Mouse (Mus musculus) cerebellum, postnatal 14 days (tissue): ENCODE data around the gene Oxct1.

ENCODE experiments used
- DNase-seq, 2 experiments: peaks; one replicate each; pipeline ENCODE4 v3.0.0; 2021; ENCODE audit warnings: mixed read lengths in 2 of 2

Oxct1 gene

DNA sequence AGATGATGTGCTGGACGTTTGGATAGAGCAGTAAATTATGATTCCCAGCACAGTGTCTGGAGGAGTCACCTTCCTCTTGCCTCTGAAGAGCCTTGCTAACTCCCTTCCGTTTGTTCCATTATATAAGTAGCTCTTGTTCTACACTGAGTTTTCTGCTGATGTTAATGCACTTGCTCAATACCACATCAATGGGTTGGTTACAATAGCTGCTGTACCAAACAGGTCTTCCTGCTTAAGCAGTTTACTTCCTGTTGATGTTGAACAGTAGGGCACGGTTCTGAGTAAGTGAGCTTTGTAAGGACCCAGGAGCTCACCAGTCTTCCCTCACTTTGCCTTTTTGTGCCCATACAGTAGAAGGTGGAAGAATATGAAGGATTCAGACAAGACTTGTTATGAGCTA is 98.5 kb downstream of the Oxct1 start:
- no peak for DNase-seq

DNA sequence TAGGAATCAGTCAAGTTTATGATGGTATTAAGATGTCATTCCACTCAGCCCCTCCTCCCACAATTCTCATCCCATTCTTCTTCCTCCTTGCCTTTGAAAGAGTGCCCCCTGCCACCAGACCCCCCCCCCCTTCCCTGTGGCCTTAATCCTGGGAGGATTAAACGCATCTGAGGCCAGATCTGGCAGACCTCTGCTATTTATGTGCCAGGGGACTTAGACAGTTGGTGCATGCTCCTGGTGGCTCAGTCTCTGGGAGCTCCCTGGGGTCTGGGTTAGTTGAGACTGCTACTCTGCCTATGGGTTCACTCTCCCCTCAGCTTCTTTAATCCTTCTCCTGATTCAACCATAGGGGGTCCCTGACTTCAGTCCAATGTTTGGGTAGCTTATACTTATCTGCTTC is 112.3 kb downstream of the Oxct1 start:
- no peak for DNase-seq

DNA sequence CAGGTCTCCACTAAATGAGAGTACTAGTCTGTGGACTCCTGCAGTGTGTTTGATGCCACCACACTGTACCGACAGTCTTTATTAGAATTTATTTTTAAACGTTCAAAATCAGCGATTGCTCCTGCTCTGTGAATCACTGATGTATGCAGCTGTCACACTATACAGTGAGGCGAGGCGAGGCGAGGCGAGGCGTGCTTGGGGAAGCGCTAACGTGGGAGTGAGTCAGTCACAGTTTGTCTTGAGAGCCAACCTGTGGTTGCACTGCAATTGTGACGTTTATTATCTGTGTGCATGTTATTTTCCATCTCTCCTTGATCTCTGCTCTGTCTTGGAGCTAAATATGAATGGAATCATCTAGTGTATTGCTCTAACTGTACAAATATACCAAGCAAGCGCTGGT is 113.3 kb downstream of the Oxct1 start:
- DNase-seq = no peak

DNA sequence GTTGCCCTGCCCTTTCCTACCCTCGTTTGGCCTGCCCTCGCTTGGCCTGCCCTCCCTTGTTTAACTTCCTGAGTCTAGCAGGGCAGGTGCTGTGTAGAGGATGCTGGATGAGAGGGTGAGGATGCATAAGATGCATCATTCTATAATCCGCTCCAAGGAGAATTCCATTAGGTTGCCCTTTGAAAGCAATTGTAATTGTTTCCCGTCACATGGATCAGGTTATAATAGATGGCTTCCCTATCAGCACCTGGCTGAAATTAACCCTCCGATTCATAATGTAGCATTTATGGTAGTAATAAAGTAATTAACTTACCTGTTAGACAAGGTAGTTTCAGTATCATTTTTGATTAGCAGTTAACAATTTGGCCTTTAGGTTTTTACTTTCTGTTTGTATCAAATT is 119.2 kb downstream of the Oxct1 start:
- no peak for DNase-seq

- DNase-seq = no peak
Measured at GRCm38 (mm10) chr15:4147700-4148099, 121.5 kb downstream of the Oxct1 start.

DNA sequence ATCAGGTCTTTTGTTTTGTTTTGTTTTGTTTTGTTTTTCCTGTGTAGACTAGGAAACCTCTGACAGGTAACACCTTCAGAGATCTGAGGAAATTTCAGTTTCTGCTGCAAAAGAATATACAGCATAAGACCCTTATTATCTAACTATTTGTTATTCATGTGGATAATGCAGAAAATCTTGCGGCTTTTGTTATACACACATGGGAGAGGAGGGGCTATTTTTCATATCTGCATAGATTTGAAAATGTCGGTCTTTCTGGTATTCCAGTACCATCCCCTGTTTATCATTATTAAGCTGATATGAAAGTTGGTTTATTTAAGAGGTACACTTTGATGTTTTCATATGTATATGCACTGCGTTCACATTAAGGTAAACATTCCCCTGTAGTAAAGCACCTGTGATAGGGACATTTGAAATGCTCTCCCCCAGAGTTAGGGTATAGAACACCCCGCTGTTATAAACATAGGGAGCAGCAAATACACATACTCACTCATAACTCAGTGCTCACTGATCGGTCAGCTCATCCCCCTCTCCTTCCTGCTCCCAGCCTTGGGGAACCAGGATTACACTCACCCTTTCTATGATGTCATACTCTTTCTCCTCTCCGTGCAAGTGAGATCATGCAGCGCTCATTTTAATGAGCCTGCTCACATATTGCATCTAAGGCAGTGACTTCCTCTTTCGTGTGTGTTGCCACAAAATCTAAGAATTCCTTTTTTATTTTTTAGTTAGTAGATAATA is 122.6 kb downstream of the Oxct1 start:
- DNase-seq = no peak

DNA sequence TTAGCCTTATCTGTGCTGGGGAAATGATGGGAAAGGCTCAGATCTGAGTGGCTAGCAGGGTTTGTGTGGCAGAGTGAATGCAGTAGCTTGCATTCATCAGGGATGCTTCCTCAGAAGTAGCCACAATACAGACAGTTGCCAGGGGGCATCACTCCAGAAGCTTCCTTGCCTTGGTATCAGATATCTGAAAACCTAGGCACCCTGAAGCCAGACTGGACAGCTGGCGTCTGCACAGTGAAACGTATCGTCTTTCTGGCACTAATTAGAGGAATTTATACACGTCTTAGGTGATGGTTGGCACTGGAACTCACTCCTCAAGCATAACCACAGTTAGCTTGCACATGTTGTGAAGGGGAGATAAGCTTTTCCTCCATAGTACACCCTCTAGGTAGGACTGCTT is 128.5 kb downstream of the Oxct1 start:
- DNase-seq = peak in 1 of 2 experiments; percentile 8

DNA sequence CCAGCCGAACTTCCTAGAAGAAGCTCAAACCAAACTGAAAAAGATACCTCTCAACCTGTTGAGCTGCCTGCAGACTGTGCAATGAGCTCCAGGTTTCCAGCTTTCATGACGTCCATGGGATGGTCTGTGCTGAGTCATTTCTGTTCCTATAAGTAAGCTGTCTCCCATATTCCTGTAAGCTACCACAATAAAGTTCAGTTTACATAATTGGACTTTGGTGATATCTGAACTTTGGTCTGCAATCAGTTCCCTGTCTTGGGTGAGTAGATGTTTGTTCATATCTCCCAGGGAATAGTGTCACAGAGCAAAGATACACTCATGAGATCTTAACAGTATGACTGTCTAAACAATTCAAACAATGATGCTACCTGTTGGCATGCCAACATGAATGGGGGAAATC is 141.8 kb downstream of the Oxct1 start:
- DNase-seq = no peak

DNA sequence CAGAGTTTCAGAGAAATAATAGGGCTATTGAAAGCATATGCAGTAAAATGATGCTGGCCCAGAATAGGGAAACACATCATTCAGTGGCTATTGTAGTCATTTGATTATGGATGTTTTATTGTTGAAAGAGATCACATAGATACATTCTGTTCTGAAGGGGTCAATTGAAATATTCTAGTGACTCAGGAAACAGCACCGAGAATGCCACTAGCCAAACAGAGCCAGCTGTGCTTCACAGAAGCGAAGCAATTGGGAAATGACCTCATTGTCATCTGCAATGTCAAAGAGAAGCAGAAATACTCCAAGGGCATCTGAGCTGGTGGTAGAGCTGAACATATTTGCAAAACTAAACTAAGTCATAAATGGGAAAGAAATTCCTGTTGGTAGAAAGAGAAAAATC is 145.4 kb downstream of the Oxct1 start:
- no peak for DNase-seq

DNA sequence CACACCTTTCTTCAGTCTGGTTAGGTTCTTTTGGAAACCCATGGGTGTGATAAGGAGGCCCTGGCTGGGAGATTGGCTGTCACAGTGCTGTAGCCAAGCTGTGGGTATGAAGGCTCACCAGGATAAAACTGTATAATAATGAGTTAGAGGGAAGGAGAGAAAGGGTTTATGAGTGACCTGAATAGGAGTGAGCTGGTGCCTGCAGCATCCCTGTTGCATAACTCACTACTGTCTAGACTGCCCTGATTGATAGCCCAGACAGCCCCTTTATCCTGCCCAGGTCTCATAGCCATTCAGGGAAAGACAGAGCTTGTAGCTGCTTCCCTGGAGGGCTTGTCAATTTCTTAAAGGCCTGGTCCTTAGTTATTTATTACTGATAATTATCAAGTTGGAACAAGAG is 171.7 kb downstream of the Oxct1 start:
- no peak for DNase-seq
